Mouse (Mus musculus) megakaryocyte, embryonic 14.5 days (primary cell): ENCODE data around the gene Hace1.

Source experiments
- FLI1 ChIP-seq: IDR thresholded peaks from 2 replicates; pipeline ENCODE4 v1.6.1; 2012; ENCODE audit warnings: low read length, inconsistent platforms, mixed read lengths
- GATA1 ChIP-seq: IDR thresholded peaks from 3 replicates; pipeline ENCODE4 v1.6.1; 2012; ENCODE audit warnings: mixed read lengths, low read length, inconsistent platforms, borderline replicate concordance

- no peak for TF ChIP-seq GATA1
- TF ChIP-seq FLI1: no peak
Measured at GRCm38 (mm10) chr10:45542726-45543125, 34.9 kb upstream of the Hace1 start.
